Mouse (Mus musculus): Measurements from ENCODE around the gene Mmp15.

DNA sequence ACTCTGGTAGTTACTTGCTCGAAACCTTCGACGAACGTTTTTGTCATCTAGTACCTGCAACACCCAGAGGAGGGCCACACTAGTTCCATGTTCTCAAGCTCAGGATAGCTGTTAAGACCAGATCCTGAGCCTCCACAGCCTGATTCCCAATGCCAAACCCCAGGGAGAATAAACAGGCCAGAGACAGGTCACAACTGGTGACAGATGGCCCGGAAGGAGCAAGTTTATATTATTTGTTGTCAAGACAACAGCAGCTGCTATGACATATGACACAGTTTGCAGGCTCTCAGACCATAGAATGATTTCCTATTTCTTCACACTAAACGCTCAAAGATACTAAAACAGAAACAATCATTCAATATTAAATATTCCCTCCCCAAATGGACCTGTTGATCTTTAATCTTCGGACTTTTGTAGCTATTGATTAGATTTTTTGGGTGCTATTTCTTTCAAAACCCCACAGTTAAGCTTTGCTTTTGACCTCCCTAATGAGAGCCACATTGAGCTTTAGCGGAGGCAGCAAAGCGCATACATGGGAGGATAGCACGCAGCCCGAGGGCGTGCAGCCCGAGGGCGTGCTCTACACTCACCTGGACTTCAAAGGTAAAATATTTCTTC is 70.2 kb downstream of the Mmp15 start:
- TF ChIP-seq CTCF (IDR thresholded peaks at IDR 0.05; ENCODE audit: borderline replicate concordance, control insufficient read depth, extremely low read depth, insufficient read depth, low read length, poor library complexity) (no peak), POLR2A (IDR thresholded peaks at IDR 0.05; ENCODE audit: control insufficient read depth, extremely low read depth, insufficient read depth, low read length, poor library complexity) (no peak)

Measured in thymus, adult 2 months (tissue).